Mouse (Mus musculus): Measurements from ENCODE around the gene Tap1. TPM values are rescaled to one million over a fixed set of nuclear protein-coding genes. Genes with fewer than 3 reads are reported as not detected.
"Not testable (repeated sequence)": the region's sequence is repeated elsewhere in the genome, so short reads cannot be mapped to it uniquely, and the experiment has no call there.

Gene Tap1
- total RNA-seq (2022) = 10 to 100 TPM; 19.5 to 22.2 (median 21.3) TPM

DNA sequence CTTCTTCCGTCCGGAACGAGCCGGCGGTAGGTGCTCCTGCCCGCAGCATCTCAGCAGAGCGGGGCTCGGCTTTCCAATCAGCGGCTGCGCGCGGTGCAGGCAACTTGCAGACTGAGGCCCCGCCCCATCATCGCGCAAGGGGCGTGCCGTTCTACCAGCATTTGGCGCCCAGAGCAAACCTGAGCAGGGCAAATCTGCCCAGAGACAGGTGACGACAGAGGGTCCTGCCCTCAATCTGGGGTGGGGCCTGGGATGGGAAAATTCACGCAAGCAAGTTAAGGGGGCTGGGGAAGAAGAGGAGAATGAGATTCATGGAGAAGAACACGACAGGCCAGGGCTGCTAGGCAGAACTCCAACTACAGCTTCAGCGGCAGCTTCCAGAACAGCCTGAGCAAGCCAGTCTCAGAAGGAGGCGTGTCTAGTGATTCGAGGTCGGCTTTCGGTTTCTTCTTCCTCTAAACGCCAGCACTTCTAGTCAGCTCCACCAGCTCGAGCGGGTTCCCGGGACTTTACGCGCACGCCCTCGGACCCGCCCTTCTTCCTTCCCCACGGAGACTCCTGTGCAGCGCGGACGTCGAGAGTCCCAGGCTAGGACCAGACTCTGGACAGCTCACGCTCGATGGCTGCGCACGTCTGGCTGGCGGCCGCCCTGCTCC, at the start of gene Tap1, which contains the start of gene Psmb9:
Tap1 (plus strand) TSS at position 293 of the 656 bp plus-strand sequence.
Psmb9 (minus strand) TSS at position 504 of the 656 bp plus-strand sequence.
- DNase-seq = peak; percentile 97

- DNase-seq = no peak
Measured at GRCm38 (mm10) chr17:34137601-34138000, 49.8 kb upstream of the Tap1 start.

- DNase-seq = no peak
Measured at GRCm38 (mm10) chr17:34138655-34139054, 48.7 kb upstream of the Tap1 start.

DNA sequence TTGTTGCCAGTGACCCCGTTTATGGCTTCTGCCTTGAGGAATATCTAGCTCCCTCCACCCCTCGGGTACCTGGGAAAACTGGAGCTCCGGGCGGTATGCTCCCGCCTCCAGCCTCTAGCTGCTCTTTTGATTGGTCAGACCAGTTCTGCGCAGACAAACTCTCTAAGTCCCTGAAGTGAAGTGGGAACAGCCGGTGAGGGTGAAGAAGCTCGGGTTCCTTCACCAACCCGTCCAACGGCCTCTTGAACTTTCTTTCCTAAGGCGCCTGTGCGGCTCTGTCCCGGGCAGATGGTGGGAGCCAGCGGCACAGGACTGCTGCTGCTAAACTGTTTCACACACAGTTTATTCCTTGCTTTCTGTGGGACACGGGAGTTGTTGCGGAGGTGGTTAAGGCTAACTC, 47.9 kb upstream of the Tap1 start:
- no peak for DNase-seq

- DNase-seq = no peak
Measured at GRCm38 (mm10) chr17:34140240-34140639, 47.1 kb upstream of the Tap1 start.

DNA sequence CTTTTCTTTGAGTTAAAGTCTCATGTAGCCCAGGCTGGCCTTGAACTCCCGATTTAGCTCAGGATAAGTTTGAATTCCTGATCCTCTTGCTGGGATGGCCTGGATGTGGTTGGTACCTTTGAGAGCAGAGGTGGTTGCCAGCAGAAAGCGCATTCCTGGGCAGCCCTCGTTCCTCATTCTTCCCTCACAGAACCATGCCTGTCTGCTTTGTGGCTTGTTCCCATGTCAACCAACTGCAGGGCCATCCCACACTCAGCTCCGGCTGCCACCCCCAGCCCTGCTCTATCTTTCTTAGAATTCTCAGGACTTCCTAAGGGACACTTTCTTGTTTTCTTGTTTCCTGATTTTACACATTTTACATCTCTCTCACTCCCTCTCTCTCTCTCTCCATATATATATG, 45.9 kb upstream of the Tap1 start:
- DNase-seq = no peak

DNA sequence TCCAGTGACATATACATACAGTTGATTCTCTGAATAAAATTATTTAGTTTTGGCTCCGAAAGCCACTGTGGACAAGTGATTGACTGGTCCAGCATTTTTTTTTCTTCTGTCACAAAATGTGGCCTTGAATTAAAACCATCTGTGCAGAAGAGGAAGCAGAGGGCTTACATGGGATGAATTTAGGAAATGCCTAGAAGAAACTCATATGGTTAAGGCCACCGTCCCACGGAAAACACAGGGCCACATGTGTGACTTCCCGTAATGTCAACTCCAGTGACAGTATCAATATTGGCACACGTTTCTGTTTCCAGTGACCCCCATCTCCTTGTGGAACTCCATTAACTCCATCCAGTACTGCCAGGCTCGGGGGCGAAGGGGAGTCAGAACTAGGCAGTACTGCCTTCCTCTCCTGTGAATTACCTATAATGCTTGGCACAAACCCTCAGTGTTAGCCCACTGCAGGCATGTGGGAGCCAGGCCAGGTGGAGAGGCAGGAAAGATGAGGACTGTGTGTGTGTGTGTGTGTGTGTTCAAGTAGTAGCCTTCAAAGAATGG, 44.8 kb upstream of the Tap1 start:
- DNase-seq = no peak

DNA sequence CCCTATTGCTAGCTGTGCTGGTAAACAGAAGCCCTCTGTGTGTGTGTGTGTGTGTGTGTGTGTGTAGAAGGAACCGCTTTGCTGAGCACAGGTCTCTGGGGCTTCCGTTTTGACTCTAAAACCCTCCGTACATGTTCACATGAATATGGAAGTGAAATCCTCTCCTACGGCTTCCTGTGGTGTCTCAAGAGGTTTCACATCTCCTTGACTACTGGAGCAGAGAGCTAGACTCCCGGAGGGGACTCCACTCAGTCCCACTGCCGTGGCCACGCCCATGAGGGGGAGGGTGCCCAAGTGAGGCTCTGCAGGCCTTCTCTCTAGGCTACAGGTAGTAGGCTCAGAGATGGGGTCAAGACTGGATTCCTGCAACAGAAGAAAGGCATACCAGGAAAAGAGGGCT, 44.3 kb upstream of the Tap1 start, which contains the start of gene H2-DMb2:
H2-DMb2 (plus strand) TSS at position 275 of the 400 bp plus-strand sequence.
- no peak for DNase-seq

DNA sequence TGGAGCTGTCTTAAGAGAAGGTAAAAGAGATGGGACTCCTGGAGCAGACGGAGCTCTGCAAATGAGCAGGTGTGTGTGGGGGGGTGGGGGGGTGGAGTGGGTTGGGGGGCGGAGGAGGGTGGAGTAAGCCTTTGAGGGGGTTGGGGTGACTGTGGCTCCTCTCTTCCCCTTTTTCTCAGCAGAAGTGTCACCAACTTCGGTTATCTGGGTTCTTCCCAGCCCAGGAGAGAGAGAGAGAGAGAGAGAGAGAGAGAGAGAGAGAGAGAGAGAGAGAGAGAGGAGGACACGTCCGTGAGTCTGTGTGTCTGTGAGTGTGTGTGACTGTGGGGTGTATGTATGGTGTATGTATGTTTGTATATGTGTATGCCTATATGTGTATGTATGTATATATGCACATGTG, 43.9 kb upstream of the Tap1 start:
- no peak for DNase-seq

GRCm38 (mm10) chr17:34144221-34144620, 43.1 kb upstream of the Tap1 start:
- not testable (repeated sequence) for DNase-seq

- DNase-seq = no peak
Measured at GRCm38 (mm10) chr17:34144960-34145371, 42.4 kb upstream of the Tap1 start.

GRCm38 (mm10) chr17:34152923-34153322, 34.4 kb upstream of the Tap1 start, which contains the start of gene H2-DMb1:
TSS of gene H2-DMb1 (plus strand) at chr17:34153072.
- DNase-seq = peak; percentile 36

DNA sequence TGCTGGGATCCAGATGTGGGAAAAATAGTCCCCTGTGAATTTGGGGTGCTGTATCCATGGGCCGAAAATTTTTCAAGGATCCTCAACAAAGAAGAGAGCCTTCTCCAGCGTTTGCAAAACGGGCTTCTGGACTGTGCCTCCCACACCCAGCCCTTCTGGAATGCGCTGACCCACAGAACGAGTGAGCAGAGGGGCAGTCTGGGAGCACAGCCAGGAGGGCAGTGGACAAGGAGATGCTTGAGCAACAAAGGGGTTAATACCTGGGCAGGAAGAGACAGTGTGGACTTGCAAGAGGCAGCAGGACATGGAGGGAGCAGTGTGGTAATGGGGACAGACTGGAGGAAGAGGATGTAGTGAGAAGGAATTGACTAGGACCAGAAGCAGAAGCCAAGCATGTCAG, 31.8 kb upstream of the Tap1 start:
- no peak for DNase-seq

DNA sequence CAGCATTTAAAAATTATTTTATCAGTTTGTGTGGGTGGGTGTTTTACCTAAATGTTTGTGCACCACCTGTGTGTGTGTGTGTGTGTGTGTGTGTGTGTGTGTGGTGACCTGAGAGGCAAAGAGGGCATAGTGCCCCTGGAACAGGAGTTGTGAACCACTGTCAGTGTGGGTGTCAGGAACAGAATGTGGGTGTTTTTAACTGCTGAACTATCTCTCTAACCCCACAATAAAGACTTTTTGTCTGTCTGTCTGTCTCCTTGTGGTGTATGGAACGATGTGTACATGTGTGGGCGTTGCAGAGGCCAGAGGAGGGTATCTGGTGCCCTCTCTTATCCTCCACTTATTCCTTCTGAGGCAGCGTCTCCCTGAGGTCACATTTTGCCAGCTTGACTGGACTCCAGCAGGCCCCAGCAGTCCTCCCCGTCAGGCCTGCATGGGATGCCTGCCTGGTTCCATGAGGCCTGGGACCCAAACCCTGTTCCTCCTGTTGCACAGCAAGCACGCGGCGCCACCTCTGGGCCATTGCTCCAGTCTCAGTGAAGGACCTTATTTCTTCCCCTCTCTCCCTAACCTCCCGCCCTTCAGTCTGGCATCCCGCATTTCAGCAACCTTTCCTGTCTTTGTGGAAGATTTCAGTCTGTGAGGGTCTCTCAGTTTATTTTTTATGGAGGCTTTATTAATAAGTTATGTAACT, 23.0 kb upstream of the Tap1 start:
- DNase-seq = no peak

- no peak for DNase-seq
Measured at GRCm38 (mm10) chr17:34165033-34165730, 22.2 kb upstream of the Tap1 start.

GRCm38 (mm10) chr17:34169279-34169678, 18.1 kb upstream of the Tap1 start:
- no peak for DNase-seq

GRCm38 (mm10) chr17:34170487-34170876, 16.9 kb upstream of the Tap1 start:
- no peak for DNase-seq

DNA sequence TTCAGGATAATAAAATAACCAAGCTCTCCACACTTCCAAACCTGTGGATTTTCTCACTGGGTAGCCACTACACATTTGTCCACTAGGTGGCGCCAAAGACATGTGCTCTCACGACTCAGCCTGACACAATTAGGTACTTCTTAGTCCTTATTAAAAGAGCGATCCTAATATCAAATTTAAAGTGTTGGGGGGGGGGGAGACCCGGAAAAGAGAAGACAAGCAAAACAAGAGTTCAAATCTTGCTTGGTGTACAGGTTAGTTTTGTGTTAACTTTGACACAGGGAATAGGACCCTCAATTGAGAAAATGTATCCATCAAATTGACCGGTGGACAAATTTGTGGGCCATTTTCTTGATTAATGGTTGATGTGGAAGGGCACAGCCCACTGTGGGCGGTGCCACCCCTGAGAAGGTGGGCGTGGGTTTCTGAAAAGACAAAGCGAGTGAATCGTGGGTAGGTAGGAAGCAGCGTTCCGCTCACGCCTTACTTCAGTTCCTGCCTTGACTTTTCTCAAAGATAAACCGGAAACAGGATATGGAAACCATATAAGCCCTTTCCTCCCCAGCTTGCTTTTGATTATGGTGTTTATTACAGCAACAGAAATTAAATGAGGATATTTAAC, 16.4 kb upstream of the Tap1 start:
- peak; percentile 57 for DNase-seq

GRCm38 (mm10) chr17:34172528-34172927, 14.8 kb upstream of the Tap1 start:
- DNase-seq = no peak

GRCm38 (mm10) chr17:34174075-34174474, 13.3 kb upstream of the Tap1 start:
- DNase-seq = no peak

DNA sequence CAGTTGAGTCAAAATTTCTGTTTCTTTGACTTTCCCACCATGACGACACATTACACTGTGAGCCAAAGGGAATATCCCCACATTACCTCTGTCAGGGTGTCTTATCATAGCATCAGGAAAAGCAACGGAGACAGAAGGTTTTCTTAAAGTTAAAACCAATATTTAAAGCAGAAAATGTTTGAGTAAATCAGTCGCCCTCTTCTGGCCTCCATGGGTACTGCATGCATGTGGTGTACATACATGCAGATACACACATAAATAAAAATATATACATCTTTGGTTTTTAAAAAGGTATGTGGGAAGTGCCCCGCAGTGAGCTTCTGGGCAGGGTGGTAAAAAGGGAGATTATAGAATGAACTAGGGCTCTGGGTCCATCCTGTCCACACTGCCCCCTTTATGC, 10.2 kb upstream of the Tap1 start:
- no peak for DNase-seq

GRCm38 (mm10) chr17:34179019-34179418, 8.3 kb upstream of the Tap1 start:
- no peak for DNase-seq
